Mouse (Mus musculus) myocyte (in vitro differentiated cells): ENCODE measurements at regions not wholly inside any gene's neighbourhood (a gene's known extent, or its start where the extent isn't known, plus 50 kb on each side); places are given as distances from the start of the nearest gene placed in this dataset.

ENCODE experiments used
- H3K27me3 ChIP-seq: one replicate; pipeline ENCODE4 v1.6.1; 2011; ENCODE audit not compliant: control insufficient read depth, insufficient read depth, insufficient read length
- H3K36me3 ChIP-seq: one replicate; pipeline ENCODE4 v1.6.1; 2011; ENCODE audit not compliant: control insufficient read depth, insufficient read depth
- H3K4me2 ChIP-seq: one replicate; pipeline ENCODE4 v1.6.1; 2011; ENCODE audit warnings: low read depth, control low read depth
- H3K4me3 ChIP-seq: one replicate; pipeline ENCODE4 v1.5.1; 2011; ENCODE audit warnings: mild to moderate bottlenecking, control low read depth, moderate library complexity
- H3K79me2 ChIP-seq: one replicate; pipeline ENCODE4 v1.6.1; 2011; ENCODE audit not compliant: control insufficient read depth, insufficient read depth
- H3ac ChIP-seq: one replicate; pipeline ENCODE4 v1.6.1; 2011; ENCODE audit not compliant: control insufficient read depth, insufficient read length
- CEBPB ChIP-seq: IDR thresholded peaks from 2 replicates; pipeline ENCODE4 v1.6.1; 2011; ENCODE audit warnings: mild to moderate bottlenecking, moderate library complexity; ENCODE audit not compliant: poor library complexity, insufficient read depth, severe bottlenecking
- E2F4 ChIP-seq: IDR thresholded peaks from one replicate; pipeline ENCODE4 v1.6.1; 2011; ENCODE audit warnings: mild to moderate bottlenecking, control low read depth, moderate library complexity; ENCODE audit not compliant: insufficient read depth
- MAX ChIP-seq: IDR thresholded peaks from one replicate; pipeline ENCODE4 v1.6.1; 2011; ENCODE audit warnings: low read depth, mild to moderate bottlenecking, control low read depth
- MYOD1 ChIP-seq, 3 experiments: IDR thresholded peaks; one replicate each; pipeline ENCODE4 v1.6.1; 2011; ENCODE audit warnings: control low read depth in 2 of 3, low read depth in 2 of 3, mild to moderate bottlenecking in 2 of 3, moderate library complexity in 1 of 3; ENCODE audit not compliant: insufficient read length in 2 of 3, control insufficient read depth in 1 of 3
- MYOG ChIP-seq, 3 experiments: IDR thresholded peaks; one replicate each; pipeline ENCODE4 v1.6.1; 2011; ENCODE audit warnings: control low read depth in 2 of 3, low read depth in 2 of 3, mild to moderate bottlenecking in 2 of 3; ENCODE audit not compliant: insufficient read length in 2 of 3, control insufficient read depth in 1 of 3, insufficient read depth in 1 of 3
- POLR2A ChIP-seq: IDR thresholded peaks from one replicate; pipeline ENCODE4 v1.6.1; 2011; ENCODE audit warnings: low read depth, mild to moderate bottlenecking, control low read depth, moderate library complexity; ENCODE audit not compliant: insufficient read length
- POLR2AphosphoS2 ChIP-seq: IDR thresholded peaks from one replicate; pipeline ENCODE4 v1.6.1; 2011; ENCODE audit warnings: low read depth, control low read depth; ENCODE audit not compliant: insufficient read length
- REST ChIP-seq: IDR thresholded peaks from one replicate; pipeline ENCODE4 v1.6.1; 2011; ENCODE audit warnings: mild to moderate bottlenecking, control low read depth, moderate library complexity; ENCODE audit not compliant: insufficient read depth, insufficient read length
- SRF ChIP-seq: IDR thresholded peaks from one replicate; pipeline ENCODE4 v1.6.1; 2011; ENCODE audit warnings: low read depth; ENCODE audit not compliant: control insufficient read depth, insufficient read length
- TCF12 ChIP-seq: IDR thresholded peaks from one replicate; pipeline ENCODE4 v1.6.1; 2011; ENCODE audit warnings: mild to moderate bottlenecking, control low read depth; ENCODE audit not compliant: poor library complexity, insufficient read depth, severe bottlenecking
- TCF3 ChIP-seq: IDR thresholded peaks from one replicate; pipeline ENCODE4 v1.6.1; 2011; ENCODE audit warnings: low read depth, control low read depth; ENCODE audit not compliant: insufficient read length
- USF1 ChIP-seq: IDR thresholded peaks from one replicate; pipeline ENCODE4 v1.6.1; 2011; ENCODE audit warnings: low read depth, mild to moderate bottlenecking, control low read depth, moderate library complexity

DNA sequence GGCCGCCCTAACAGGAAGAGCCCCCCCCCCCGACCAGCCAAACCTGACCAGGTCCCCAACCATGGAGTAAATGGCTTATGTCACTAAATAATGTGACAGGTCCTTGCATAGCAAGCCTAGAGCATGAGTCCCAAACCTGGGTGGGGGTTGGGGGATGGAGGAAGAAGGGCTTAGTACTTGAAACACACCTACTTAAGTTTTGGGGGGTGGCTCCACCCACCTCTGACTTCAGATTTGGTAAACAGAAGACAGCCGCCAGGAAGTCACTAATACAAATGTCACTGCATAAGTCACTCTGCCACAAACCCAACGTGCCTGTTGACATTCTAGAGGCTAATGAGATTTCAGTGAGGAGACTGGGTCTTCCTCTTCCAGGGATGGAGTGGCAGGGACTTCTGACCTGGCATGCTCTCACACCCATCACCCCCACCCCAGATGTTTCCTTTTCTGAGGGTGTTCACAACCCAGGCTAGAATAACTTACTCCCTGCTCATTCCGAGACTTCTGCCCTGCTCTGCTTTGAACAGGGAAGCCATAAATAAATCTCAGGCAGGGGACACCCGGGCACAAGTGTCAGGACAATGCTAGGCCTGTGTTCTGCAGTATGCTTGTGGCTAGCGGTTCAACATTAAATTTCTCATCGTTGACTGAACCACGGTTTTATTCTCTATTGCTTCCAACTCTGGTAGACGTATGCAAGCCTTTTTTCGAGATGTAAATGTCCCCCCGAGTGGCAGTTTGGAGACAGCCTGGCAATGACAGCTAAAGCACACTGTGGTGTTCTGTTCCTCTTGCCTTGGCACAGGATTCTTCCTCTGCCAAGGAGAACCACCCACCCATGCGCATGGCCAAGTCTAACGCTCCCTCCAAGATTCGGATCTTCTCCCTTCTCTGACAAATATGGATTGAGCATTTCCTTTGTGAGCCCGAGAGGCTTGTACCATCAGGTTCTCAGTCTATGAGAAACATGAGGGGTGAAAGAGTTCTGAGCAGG is 161.6 kb upstream of the Dyrk2 start:
- H3K4me3 ChIP-seq = no peak overlapping the region
- no peaks in the 10 kb centered on the region for H3K36me3 ChIP-seq
- H3K4me2 ChIP-seq = no peak overlapping the region
- H3K79me2 ChIP-seq = no peaks in the 10 kb centered on the region
- no peak for TF ChIP-seq POLR2A
- TF ChIP-seq POLR2AphosphoS2 = no peak
- TF ChIP-seq TCF3 = no peak
- no peak for TF ChIP-seq MYOG (IDR thresholded peaks at IDR 0.05; ENCODE audit: control insufficient read depth in 1 of 3, insufficient read depth in 1 of 3, insufficient read length in 2 of 3, low read depth in 2 of 3)
- TF ChIP-seq E2F4 = no peak
- no peak for TF ChIP-seq MYOD1 (IDR thresholded peaks at IDR 0.05; ENCODE audit: control insufficient read depth in 1 of 3, insufficient read length in 2 of 3, low read depth in 2 of 3)
- TF ChIP-seq CEBPB = no peak
- TF ChIP-seq MAX = no peak
- no peak for TF ChIP-seq SRF
- TF ChIP-seq USF1 = no peak
- no peak for TF ChIP-seq REST
- H3ac ChIP-seq = no peak overlapping the region
- H3K27me3 ChIP-seq = no peaks in the 10 kb centered on the region

DNA sequence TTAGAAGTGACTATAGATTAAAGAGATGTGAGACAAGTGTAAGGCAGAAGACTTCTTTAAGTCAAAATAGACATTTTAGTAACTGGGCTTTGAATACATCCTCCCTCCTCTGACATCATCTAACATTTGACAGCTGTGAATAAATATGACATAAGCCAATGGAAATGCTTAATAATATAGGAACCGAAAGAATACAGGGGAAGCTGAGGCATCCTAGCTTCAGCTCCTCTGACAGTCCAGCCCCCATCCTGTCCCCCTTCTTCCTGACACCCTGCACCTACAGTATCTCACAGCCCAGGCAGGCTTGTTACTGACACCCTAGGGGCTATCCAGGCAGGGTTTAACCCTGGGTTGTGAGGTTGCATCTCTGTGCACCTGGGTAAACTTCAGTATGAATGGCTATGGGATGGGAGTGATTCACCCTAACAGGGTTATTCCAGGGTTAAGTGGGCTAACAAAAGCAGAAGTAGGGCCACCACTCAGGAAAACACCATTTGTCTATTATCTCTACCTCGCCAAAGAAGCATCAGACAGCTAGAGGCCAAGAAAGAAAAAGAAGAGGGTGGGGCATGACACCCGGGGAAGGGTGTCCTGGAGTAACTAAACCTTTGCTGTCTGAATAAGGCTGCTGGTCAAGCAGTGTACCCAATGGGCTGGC is 158.6 kb upstream of the Dyrk2 start:
- no peak overlapping the region for H3K4me2 ChIP-seq
- H3K4me3 ChIP-seq = no peak overlapping the region
- H3K27me3 ChIP-seq = no peaks in the 10 kb centered on the region
- no peak overlapping the region for H3ac ChIP-seq
- no peaks in the 10 kb centered on the region for H3K79me2 ChIP-seq
- H3K36me3 ChIP-seq = no peaks in the 10 kb centered on the region
- no peak for TF ChIP-seq TCF12
- no peak for TF ChIP-seq SRF
- TF ChIP-seq POLR2A = no peak
- no peak for TF ChIP-seq REST
- no peak for TF ChIP-seq CEBPB
- TF ChIP-seq MYOD1 (IDR thresholded peaks at IDR 0.05; ENCODE audit: control insufficient read depth in 1 of 3, insufficient read length in 2 of 3, low read depth in 2 of 3) = no peak
- TF ChIP-seq POLR2AphosphoS2 = no peak
- no peak for TF ChIP-seq MAX
- no peak for TF ChIP-seq MYOG (IDR thresholded peaks at IDR 0.05; ENCODE audit: control insufficient read depth in 1 of 3, insufficient read depth in 1 of 3, insufficient read length in 2 of 3, low read depth in 2 of 3)
- no peak for TF ChIP-seq E2F4
- TF ChIP-seq TCF3 = no peak
- no peak for TF ChIP-seq USF1

- Histone ChIP-seq H3K36me3 (no peaks in the 10 kb centered on the region), H3K4me2 (no peak overlapping the region), H3K79me2 (no peaks in the 10 kb centered on the region), H3K4me3 (no peak overlapping the region), H3ac (no peak overlapping the region), H3K27me3 (no peaks in the 10 kb centered on the region)
- TF ChIP-seq SRF (no peak), TCF3 (no peak), MYOD1 (IDR thresholded peaks at IDR 0.05; ENCODE audit: control insufficient read depth in 1 of 3, insufficient read length in 2 of 3, low read depth in 2 of 3) (no peak), CEBPB (no peak), POLR2AphosphoS2 (no peak), MAX (no peak), REST (no peak), TCF12 (no peak), USF1 (no peak), MYOG (IDR thresholded peaks at IDR 0.05; ENCODE audit: control insufficient read depth in 1 of 3, insufficient read depth in 1 of 3, insufficient read length in 2 of 3, low read depth in 2 of 3) (no peak), POLR2A (no peak), E2F4 (no peak)
Measured at GRCm38 (mm10) chr10:119027241-119027901, 157.4 kb upstream of the Dyrk2 start.

DNA sequence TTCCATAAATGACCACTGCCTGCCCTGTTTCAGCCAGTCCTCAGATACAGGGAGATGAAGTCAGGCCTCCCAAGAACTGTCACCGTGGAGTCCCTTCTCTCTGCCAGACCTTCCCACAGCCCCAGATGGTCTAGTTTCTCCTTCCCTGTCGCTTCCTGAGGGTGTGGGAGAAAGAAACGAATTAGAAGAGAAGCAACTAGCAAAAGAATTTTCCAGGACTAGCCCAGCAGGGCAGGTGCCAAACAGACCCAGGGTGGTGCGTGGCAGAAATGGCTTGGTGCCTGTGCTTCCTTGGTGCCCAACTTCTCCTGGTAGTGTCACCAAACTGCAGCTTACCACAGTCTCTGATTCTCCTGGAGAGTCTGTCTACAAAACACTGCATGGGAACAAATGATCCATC is 156.3 kb upstream of the Dyrk2 start:
- H3K27me3 ChIP-seq = no peaks in the 10 kb centered on the region

More for the DNA sequence above, 156.3 kb upstream of the Dyrk2 start:
- H3K79me2 ChIP-seq = no peaks in the 10 kb centered on the region
- no peak overlapping the region for H3ac ChIP-seq
- no peaks in the 10 kb centered on the region for H3K36me3 ChIP-seq
- no peak for TF ChIP-seq POLR2A
- no peak for TF ChIP-seq REST
- no peak for TF ChIP-seq MAX
- TF ChIP-seq E2F4 = no peak
- no peak for TF ChIP-seq MYOD1 (IDR thresholded peaks at IDR 0.05; ENCODE audit: control insufficient read depth in 1 of 3, insufficient read length in 2 of 3, low read depth in 2 of 3)
- TF ChIP-seq TCF12 = no peak
- no peak for TF ChIP-seq USF1
- TF ChIP-seq MYOG (IDR thresholded peaks at IDR 0.05; ENCODE audit: control insufficient read depth in 1 of 3, insufficient read depth in 1 of 3, insufficient read length in 2 of 3, low read depth in 2 of 3) = no peak
- TF ChIP-seq CEBPB = no peak
- TF ChIP-seq POLR2AphosphoS2 = no peak
- no peak for TF ChIP-seq SRF
- TF ChIP-seq TCF3 = no peak
- no peak overlapping the region for H3K4me2 ChIP-seq
- no peak overlapping the region for H3K4me3 ChIP-seq
